Mouse (Mus musculus): ENCODE results near the gene Gm20517. TPM values are rescaled to one million over a fixed set of nuclear protein-coding genes. Genes with fewer than 3 reads are reported as not detected.
A peak's percentile ranks its signal among the peaks of the same experiment; 100 is the strongest.
"Not testable (repeated sequence)": the region's sequence is repeated elsewhere in the genome, so short reads cannot be mapped to it uniquely, and the experiment has no call there.

The Gm20517 gene
- polyA plus RNA-seq, 1 experiment: 1.5 TPM

- Histone ChIP-seq H3K36me3 (ENCODE audit: control insufficient read depth, insufficient read depth) (peaks cover 28% of the 10 kb centered on the region), H3ac (ENCODE audit: control insufficient read depth, insufficient read length) (no peak overlapping the region), H3K4me3 (no peak overlapping the region), H3K79me2 (ENCODE audit: control insufficient read depth, insufficient read depth) (peaks cover 8% of the 10 kb centered on the region), H3K4me2 (ENCODE audit: low read depth) (no peak overlapping the region), H3K27me3 (ENCODE audit: control insufficient read depth, insufficient read depth, insufficient read length) (no peaks in the 10 kb centered on the region)
- TF ChIP-seq POLR2A (IDR thresholded peaks at IDR 0.05; ENCODE audit: insufficient read length, low read depth) (no peak), MYOD1 (IDR thresholded peaks at IDR 0.05; ENCODE audit: control insufficient read depth in 1 of 3, insufficient read length in 2 of 3, low read depth in 2 of 3) (no peak), TCF12 (IDR thresholded peaks at IDR 0.05; ENCODE audit: insufficient read depth, poor library complexity, severe bottlenecking) (no peak), SRF (IDR thresholded peaks at IDR 0.05; ENCODE audit: control insufficient read depth, insufficient read length, low read depth) (no peak), POLR2AphosphoS2 (IDR thresholded peaks at IDR 0.05; ENCODE audit: insufficient read length, low read depth) (no peak), CEBPB (IDR thresholded peaks at IDR 0.05; ENCODE audit: insufficient read depth, poor library complexity, severe bottlenecking) (no peak), REST (IDR thresholded peaks at IDR 0.05; ENCODE audit: insufficient read depth, insufficient read length) (no peak), TCF3 (IDR thresholded peaks at IDR 0.05; ENCODE audit: insufficient read length, low read depth) (no peak), MAX (IDR thresholded peaks at IDR 0.05; ENCODE audit: low read depth) (no peak)
Observed at GRCm38 (mm10) chr17:47622912-47623554, 11.6 kb downstream of the Gm20517 start.

- not testable (repeated sequence) for H3ac ChIP-seq (ENCODE audit: control insufficient read depth, insufficient read length); H3K4me2 ChIP-seq (ENCODE audit: low read depth); H3K4me3 ChIP-seq; H3K27me3 ChIP-seq (ENCODE audit: control insufficient read depth, insufficient read depth, insufficient read length); H3K79me2 ChIP-seq (ENCODE audit: control insufficient read depth, insufficient read depth)
- H3K36me3 ChIP-seq (ENCODE audit: control insufficient read depth, insufficient read depth): peaks cover 20% of the 10 kb centered on the region
Observed at GRCm38 (mm10) chr17:47624572-47624971, 13.2 kb downstream of the Gm20517 start.

GRCm38 (mm10) chr17:47625088-47625487 lies 13.7 kb downstream of the Gm20517 start:
- peaks cover 20% of the 10 kb centered on the region for H3K36me3 ChIP-seq (ENCODE audit: control insufficient read depth, insufficient read depth)
- no peak overlapping the region for H3K4me2 ChIP-seq (ENCODE audit: low read depth)
- no peak overlapping the region for H3K4me3 ChIP-seq
- no peak overlapping the region for H3ac ChIP-seq (ENCODE audit: control insufficient read depth, insufficient read length)
- H3K27me3 ChIP-seq (ENCODE audit: control insufficient read depth, insufficient read depth, insufficient read length): no peaks in the 10 kb centered on the region
- no peak for TF ChIP-seq MYOD1 (IDR thresholded peaks at IDR 0.05; ENCODE audit: control insufficient read depth in 1 of 3, insufficient read length in 2 of 3, low read depth in 2 of 3)
- no peak for TF ChIP-seq POLR2AphosphoS2 (IDR thresholded peaks at IDR 0.05; ENCODE audit: insufficient read length, low read depth)
- no peak for TF ChIP-seq TCF12 (IDR thresholded peaks at IDR 0.05; ENCODE audit: insufficient read depth, poor library complexity, severe bottlenecking)
- no peak for TF ChIP-seq MYOG (IDR thresholded peaks at IDR 0.05; ENCODE audit: control insufficient read depth in 1 of 3, insufficient read depth in 1 of 3, insufficient read length in 2 of 3, low read depth in 2 of 3)
- TF ChIP-seq SRF (IDR thresholded peaks at IDR 0.05; ENCODE audit: control insufficient read depth, insufficient read length, low read depth): no peak
- TF ChIP-seq REST (IDR thresholded peaks at IDR 0.05; ENCODE audit: insufficient read depth, insufficient read length): no peak
- TF ChIP-seq E2F4 (IDR thresholded peaks at IDR 0.05; ENCODE audit: insufficient read depth): no peak
- no peak for TF ChIP-seq POLR2A (IDR thresholded peaks at IDR 0.05; ENCODE audit: insufficient read length, low read depth)
- no peak for TF ChIP-seq TCF3 (IDR thresholded peaks at IDR 0.05; ENCODE audit: insufficient read length, low read depth)
- TF ChIP-seq USF1 (IDR thresholded peaks at IDR 0.05; ENCODE audit: low read depth): no peak
- no peak for TF ChIP-seq CEBPB (IDR thresholded peaks at IDR 0.05; ENCODE audit: insufficient read depth, poor library complexity, severe bottlenecking)
- TF ChIP-seq MAX (IDR thresholded peaks at IDR 0.05; ENCODE audit: low read depth): no peak
- H3K79me2 ChIP-seq (ENCODE audit: control insufficient read depth, insufficient read depth): no peaks in the 10 kb centered on the region

GRCm38 (mm10) chr17:47626031-47626430 lies 14.6 kb downstream of the Gm20517 start:
- TF ChIP-seq MYOG (IDR thresholded peaks at IDR 0.05; ENCODE audit: control insufficient read depth in 1 of 3, insufficient read depth in 1 of 3, insufficient read length in 2 of 3, low read depth in 2 of 3) (peak in 1 of 3 experiments; percentile 8), REST (IDR thresholded peaks at IDR 0.05; ENCODE audit: insufficient read depth, insufficient read length) (no peak)
- Histone ChIP-seq H3K79me2 (ENCODE audit: control insufficient read depth, insufficient read depth) (no peaks in the 10 kb centered on the region), H3K4me3 (no peak overlapping the region), H3K36me3 (ENCODE audit: control insufficient read depth, insufficient read depth) (peaks cover 20% of the 10 kb centered on the region), H3ac (ENCODE audit: control insufficient read depth, insufficient read length) (no peak overlapping the region), H3K4me2 (ENCODE audit: low read depth) (no peak overlapping the region), H3K27me3 (ENCODE audit: control insufficient read depth, insufficient read depth, insufficient read length) (no peaks in the 10 kb centered on the region)

DNA sequence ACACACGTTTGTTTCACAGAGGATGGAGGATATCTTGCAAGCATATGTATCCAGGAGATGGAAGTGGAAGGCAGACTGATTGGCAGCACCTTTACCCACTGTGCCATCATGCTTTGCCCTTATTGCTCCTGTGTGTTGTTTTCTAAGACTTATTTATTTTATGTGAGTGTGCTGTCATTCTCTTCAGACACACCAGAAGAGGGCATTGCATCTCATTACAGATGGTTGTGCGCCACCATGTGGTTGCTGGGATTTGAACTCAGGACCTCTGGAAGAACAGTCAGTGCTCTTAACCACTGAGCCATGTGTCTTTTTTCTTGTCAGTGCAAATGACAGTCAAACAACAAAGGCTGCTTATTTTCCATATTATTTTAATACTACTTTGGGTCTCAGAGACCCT lies 16.4 kb downstream of the Gm20517 start:
- Histone ChIP-seq H3K79me2 (ENCODE audit: control insufficient read depth, insufficient read depth) (peaks cover 3% of the 10 kb centered on the region), H3K4me3 (peak overlapping the region; percentile 53), H3ac (ENCODE audit: control insufficient read depth, insufficient read length) (no peak overlapping the region), H3K36me3 (ENCODE audit: control insufficient read depth, insufficient read depth) (peaks cover 20% of the 10 kb centered on the region), H3K27me3 (ENCODE audit: control insufficient read depth, insufficient read depth, insufficient read length) (no peaks in the 10 kb centered on the region), H3K4me2 (ENCODE audit: low read depth) (peak overlapping the region; percentile 91)
- no peak for TF ChIP-seq USF1 (IDR thresholded peaks at IDR 0.05; ENCODE audit: low read depth)
- no peak for TF ChIP-seq TCF3 (IDR thresholded peaks at IDR 0.05; ENCODE audit: insufficient read length, low read depth)
- no peak for TF ChIP-seq POLR2A (IDR thresholded peaks at IDR 0.05; ENCODE audit: insufficient read length, low read depth)
- TF ChIP-seq SRF (IDR thresholded peaks at IDR 0.05; ENCODE audit: control insufficient read depth, insufficient read length, low read depth): no peak
- TF ChIP-seq TCF12 (IDR thresholded peaks at IDR 0.05; ENCODE audit: insufficient read depth, poor library complexity, severe bottlenecking): no peak
- no peak for TF ChIP-seq CEBPB (IDR thresholded peaks at IDR 0.05; ENCODE audit: insufficient read depth, poor library complexity, severe bottlenecking)
- TF ChIP-seq MYOG (IDR thresholded peaks at IDR 0.05; ENCODE audit: control insufficient read depth in 1 of 3, insufficient read depth in 1 of 3, insufficient read length in 2 of 3, low read depth in 2 of 3): no peak
- no peak for TF ChIP-seq E2F4 (IDR thresholded peaks at IDR 0.05; ENCODE audit: insufficient read depth)
- TF ChIP-seq MYOD1 (IDR thresholded peaks at IDR 0.05; ENCODE audit: control insufficient read depth in 1 of 3, insufficient read length in 2 of 3, low read depth in 2 of 3): no peak
- TF ChIP-seq MAX (IDR thresholded peaks at IDR 0.05; ENCODE audit: low read depth): no peak
- no peak for TF ChIP-seq REST (IDR thresholded peaks at IDR 0.05; ENCODE audit: insufficient read depth, insufficient read length)
- no peak for TF ChIP-seq POLR2AphosphoS2 (IDR thresholded peaks at IDR 0.05; ENCODE audit: insufficient read length, low read depth)
